Mouse (Mus musculus) ES-E14 (cell line): ENCODE data around the gene Rprd1b.

Experiments
- MAFK ChIP-seq: IDR thresholded peaks from 2 replicates; pipeline ENCODE4 v1.6.1; 2014; ENCODE audit warnings: mild to moderate bottlenecking, low read depth, low read length, inconsistent platforms; ENCODE audit not compliant: insufficient read depth
- ZC3H11A ChIP-seq: IDR thresholded peaks from 2 replicates; pipeline ENCODE4 v1.6.1; 2012; ENCODE audit warnings: low read depth, mild to moderate bottlenecking, inconsistent platforms, low read length, borderline replicate concordance
- ZNF384 ChIP-seq: IDR thresholded peaks from 2 replicates; pipeline ENCODE4 v1.6.1; 2012; ENCODE audit warnings: low read depth, low read length, inconsistent platforms

GRCm38 (mm10) chr2:158169771-158170170 lies 141.5 kb downstream of the Rprd1b start:
- TF ChIP-seq ZC3H11A (no peak), MAFK (no peak), ZNF384 (no peak)
